Mouse (Mus musculus) CH12.LX (cell line): ENCODE measurements at regions not wholly inside any gene's neighbourhood (a gene's known extent, or its start where the extent isn't known, plus 50 kb on each side); places are given as distances from the start of the nearest gene placed in this dataset.

Experiments used
- DNase-seq: peaks from one replicate; pipeline ENCODE4 v3.0.0-alpha.2; 2013; ENCODE audit errors: extremely low read depth
- H3K27ac ChIP-seq: 2 replicates; pipeline ENCODE4 v1.5.1; 2012; ENCODE audit warnings: low read depth, mild to moderate bottlenecking, control low read depth, moderate library complexity; ENCODE audit not compliant: insufficient read depth
- H3K27me3 ChIP-seq: replicated peaks from 2 replicates; pipeline ENCODE3; 2012; ENCODE audit warnings: inconsistent platforms
- H3K36me3 ChIP-seq, 2 experiments: replicated peaks in 1 of 2; 2 replicates each; pipeline versions ENCODE3 to v1.6.1; 2012; ENCODE audit warnings: inconsistent platforms in 1 of 2, low read length in 1 of 2, mild to moderate bottlenecking in 1 of 2, mixed read lengths in 1 of 2, moderate library complexity in 1 of 2; ENCODE audit not compliant: control insufficient read depth in 1 of 2, insufficient read depth in 1 of 2
- H3K4me1 ChIP-seq, 2 experiments: 2 replicates each; pipeline ENCODE4 v1.6.1; 2012; ENCODE audit warnings: inconsistent platforms in 1 of 2, moderate library complexity in 1 of 2; ENCODE audit not compliant: insufficient read depth in 2 of 2, control insufficient read depth in 1 of 2
- H3K4me2 ChIP-seq: 2 replicates; pipeline ENCODE4 v1.6.1; 2012; ENCODE audit warnings: low read depth, mild to moderate bottlenecking, control low read depth; ENCODE audit not compliant: poor library complexity, insufficient read depth, severe bottlenecking
- H3K4me3 ChIP-seq, 3 experiments: fragments of 150-350 bp in 1 of 3; sonication (generic) in 1 of 3; replicated peaks in 1 of 3; 2 replicates each; pipeline versions ENCODE3 to v1.5.1; 2011 to 2012; ENCODE audit warnings: low read depth in 2 of 3, low read length in 2 of 3, mild to moderate bottlenecking in 2 of 3, moderate library complexity in 2 of 3, control low read depth in 1 of 3, improper control_type of control experiment in 1 of 3, inconsistent platforms in 1 of 3, mixed read lengths in 1 of 3; ENCODE audit not compliant: poor library complexity in 1 of 3
- H3K79me2 ChIP-seq: replicated peaks from 2 replicates; pipeline ENCODE4 v1.6.1; 2012; ENCODE audit warnings: mild to moderate bottlenecking, moderate library complexity; ENCODE audit not compliant: control insufficient read depth, poor library complexity, insufficient read depth, severe bottlenecking; ENCODE audit errors: extremely low read depth
- H3K9ac ChIP-seq: 2 replicates; pipeline ENCODE4 v1.6.1; 2012; ENCODE audit warnings: low read depth, mild to moderate bottlenecking, control low read depth, moderate library complexity; ENCODE audit not compliant: insufficient read depth
- H3K9me3 ChIP-seq: replicated peaks from 2 replicates; pipeline ENCODE3; 2012; ENCODE audit warnings: low read length, inconsistent platforms, mixed read lengths
- CHD1 ChIP-seq: IDR thresholded peaks from 2 replicates; pipeline ENCODE4 v1.6.1; 2012; ENCODE audit warnings: low read depth, low read length, improper control_type of control experiment, inconsistent platforms
- E2F4 ChIP-seq: IDR thresholded peaks from 2 replicates; pipeline ENCODE4 v1.6.1; 2011; ENCODE audit warnings: low read depth, low read length, improper control_type of control experiment; ENCODE audit not compliant: insufficient replicate concordance
- ELF1 ChIP-seq: IDR thresholded peaks from 2 replicates; pipeline ENCODE4 v1.6.1; 2014; ENCODE audit warnings: low read depth, mild to moderate bottlenecking, inconsistent platforms, low read length, improper control_type of control experiment
- EP300 ChIP-seq: IDR thresholded peaks from 2 replicates; pipeline ENCODE4 v1.6.1; 2011; ENCODE audit warnings: low read length, improper control_type of control experiment
- JUN ChIP-seq: IDR thresholded peaks from 2 replicates; pipeline ENCODE4 v1.6.1; 2011; ENCODE audit warnings: low read depth, mild to moderate bottlenecking, low read length, improper control_type of control experiment, moderate library complexity; ENCODE audit not compliant: insufficient read depth
- MAZ ChIP-seq: IDR thresholded peaks from 2 replicates; pipeline ENCODE4 v1.6.1; 2012; ENCODE audit warnings: low read depth, mild to moderate bottlenecking, inconsistent platforms, low read length, improper control_type of control experiment, moderate library complexity
- NRF1 ChIP-seq: IDR thresholded peaks from 2 replicates; pipeline ENCODE4 v1.6.1; 2014; ENCODE audit warnings: low read depth, mild to moderate bottlenecking, inconsistent platforms, low read length, improper control_type of control experiment, moderate library complexity
- POLR2A ChIP-seq: IDR thresholded peaks from 2 replicates; pipeline ENCODE4 v1.6.1; 2011; ENCODE audit warnings: low read depth, mild to moderate bottlenecking, improper control_type of control experiment, low read length
- POLR2AphosphoS2 ChIP-seq: IDR thresholded peaks from 2 replicates; pipeline ENCODE4 v1.6.1; 2011; ENCODE audit warnings: low read depth, low read length, improper control_type of control experiment
- RCOR1 ChIP-seq: conservative IDR thresholded peaks from 2 replicates; pipeline ENCODE4 v1.6.1; 2012; ENCODE audit warnings: low read depth, mild to moderate bottlenecking, inconsistent platforms, low read length, improper control_type of control experiment
- SMC3 ChIP-seq: IDR thresholded peaks from 2 replicates; pipeline ENCODE4 v1.6.1; 2011; ENCODE audit warnings: low read depth, low read length, improper control_type of control experiment
- TCF12 ChIP-seq: IDR thresholded peaks from 2 replicates; pipeline ENCODE4 v1.6.1; 2014; ENCODE audit warnings: low read depth, mild to moderate bottlenecking, inconsistent platforms, low read length, improper control_type of control experiment
- UBTF ChIP-seq: IDR thresholded peaks from 2 replicates; pipeline ENCODE4 v1.6.1; 2012; ENCODE audit warnings: low read depth, mild to moderate bottlenecking, inconsistent platforms, low read length, improper control_type of control experiment, moderate library complexity
- USF2 ChIP-seq: conservative IDR thresholded peaks from 2 replicates; pipeline ENCODE4 v1.6.1; 2011; ENCODE audit warnings: low read depth, low read length, improper control_type of control experiment
- ZNF384 ChIP-seq: IDR thresholded peaks from 2 replicates; pipeline ENCODE4 v1.6.1; 2012; ENCODE audit warnings: low read depth, low read length, improper control_type of control experiment, inconsistent platforms
- dilution Hi-C: fragments of 300-500 bp; cut with MboI; formaldehyde crosslinking; loops from 2 replicates; pipeline ENCODE4 v1.14.3; 2020; ENCODE audit warnings: low sequenced_read_pairs; ENCODE audit not compliant: extremely low pct_unique_long_range_greater_than_20kb, extremely low pct_ligation_motif_present
- in situ Hi-C: fragments of 300-500 bp; cut with MboI; formaldehyde crosslinking; loops from 3 replicates; pipeline ENCODE4 v1.14.3; 2019; ENCODE audit warnings: low sequenced_read_pairs, low pct_ligation_motif_present, low pct_unique_long_range_greater_than_20kb, mixed read lengths

DNA sequence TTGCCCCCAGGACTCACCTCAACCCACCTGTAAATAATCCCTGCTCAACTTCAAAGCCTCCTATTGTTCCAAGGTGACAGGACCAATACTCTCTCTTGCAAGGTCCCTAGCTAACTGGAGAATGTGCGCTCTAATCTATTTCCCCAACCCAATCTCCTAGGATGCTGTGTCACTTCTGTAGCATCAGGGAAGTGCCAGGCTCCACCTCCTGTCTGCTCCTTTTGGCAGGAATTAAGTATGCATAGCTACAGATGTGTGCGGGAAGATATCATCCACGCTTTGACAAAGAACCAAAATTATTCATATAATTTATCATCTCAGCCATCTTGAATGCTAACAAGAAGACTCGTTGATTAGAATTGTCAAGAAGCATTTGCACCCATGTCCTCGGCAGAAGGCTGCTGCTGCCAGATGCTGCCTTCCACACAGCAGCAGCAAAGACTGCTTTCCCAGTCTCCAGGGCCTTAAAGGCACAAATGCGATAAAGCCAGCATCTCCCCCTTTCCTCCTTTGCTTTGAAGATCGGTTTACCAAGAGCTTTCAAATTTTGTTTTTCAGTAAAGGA lies 375.3 kb upstream of the Vstm2b start:
- no peak overlapping the region for H3K9ac ChIP-seq
- H3K27me3 ChIP-seq, result no peaks in the 10 kb centered on the region
- H3K9me3 ChIP-seq, result no peaks in the 10 kb centered on the region
- TF ChIP-seq NRF1 (no peak), ZNF384 (no peak), POLR2A (no peak), JUN (no peak), TCF12 (no peak), UBTF (no peak), EP300 (no peak), ELF1 (no peak), POLR2AphosphoS2 (no peak), MAZ (no peak)
- no peak for DNase-seq
- H3K36me3 ChIP-seq, result no peaks in the 10 kb centered on the region
- dilution Hi-C loops, result no loop called here
- H3K4me1 ChIP-seq, result peaks cover 2 to 11% of the 10 kb centered on the region in 2 experiments; a peak in 2 of 4 replicates
- in situ Hi-C loops, result no loop called here
- H3K27ac ChIP-seq, result no peak overlapping the region
- no peaks in the 10 kb centered on the region for H3K79me2 ChIP-seq
- H3K4me2 ChIP-seq, result no peak overlapping the region
- H3K4me3 ChIP-seq, result no peak overlapping the region

DNA sequence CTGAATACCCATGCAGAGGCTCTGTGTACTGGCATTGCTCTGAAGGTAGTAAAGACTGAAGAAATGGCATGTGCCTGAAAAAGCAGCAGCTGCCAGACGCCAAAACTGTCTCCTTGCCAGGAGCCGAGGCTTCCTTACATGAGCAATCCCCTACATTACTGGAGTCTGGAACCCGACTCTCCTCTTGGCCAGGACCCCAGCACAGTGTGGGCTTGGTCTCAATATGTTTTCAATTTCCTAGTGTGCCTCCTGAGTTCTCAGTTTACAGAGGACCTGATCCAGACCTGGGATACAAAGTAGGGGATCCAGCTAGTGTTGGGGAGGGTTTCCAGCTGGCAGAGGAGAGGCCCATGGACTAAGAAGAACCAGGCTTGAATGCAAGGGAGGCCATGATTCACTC lies 361.5 kb upstream of the Vstm2b start:
- H3K4me1 ChIP-seq, result no peaks in the 10 kb centered on the region
- DNase-seq, result no peak
- no peak overlapping the region for H3K27ac ChIP-seq
- H3K4me3 ChIP-seq, result no peak overlapping the region
- H3K27me3 ChIP-seq, result no peaks in the 10 kb centered on the region
- no peak for TF ChIP-seq EP300
- no peak for TF ChIP-seq MAZ
- TF ChIP-seq POLR2AphosphoS2, result no peak
- no peak for TF ChIP-seq CHD1
- TF ChIP-seq SMC3, result no peak
- no peak for TF ChIP-seq UBTF
- TF ChIP-seq USF2, result no peak
- TF ChIP-seq TCF12, result no peak
- no peak for TF ChIP-seq POLR2A
- no peak for TF ChIP-seq RCOR1
- no peak for TF ChIP-seq E2F4
- no peak overlapping the region for H3K9ac ChIP-seq
- H3K79me2 ChIP-seq, result no peaks in the 10 kb centered on the region
- dilution Hi-C loops (no loop called here), in situ Hi-C loops (no loop called here)
- H3K36me3 ChIP-seq, result no peaks in the 10 kb centered on the region
- no peak overlapping the region for H3K4me2 ChIP-seq
- no peaks in the 10 kb centered on the region for H3K9me3 ChIP-seq
